In genomic region chr19:34517812-34518594, GRCm38 (mm10) we compare ENCODE assay signal across 15 mouse cellular contexts. TPM values are rescaled to one million over a fixed set of nuclear protein-coding genes. Genes with fewer than 3 reads are reported as not detected.
DNase-seq lines count a peak whose midpoint lies in the region; ATAC-seq lines count a peak whose summit lies in the region.
"Had no signal": no experiment of that assay in that cellular context is flagged by ENCODE, and none has a peak within 500 bp of the region (broad histone marks: within the 10 kb centered on the region; RNA-seq: fewer than 3 reads in every experiment).

No protein-coding gene starts in this region.

- WGBS in intestine, embryonic 16.5 days: 81% methylated on average over 13 of the region's 13 CpGs
- WGBS in forebrain, embryonic 15.5 days: 92% methylated on average over 13 of the region's 13 CpGs

- H3K36me3 ChIP-seq in intestine, embryonic 16.5 days (ENCODE audit: control insufficient read depth, insufficient read depth, low read length): no peaks in the 10 kb centered on the region
- no peaks in the 10 kb centered on the region for H3K36me3 ChIP-seq in forebrain, embryonic 15.5 days

- H3K4me1 ChIP-seq in intestine, embryonic 16.5 days (ENCODE audit: control insufficient read depth, insufficient read depth, low read length): no peaks in the 10 kb centered on the region; the same call in 1 of the 2 replicates
- no peaks in the 10 kb centered on the region for H3K4me1 ChIP-seq in forebrain, embryonic 15.5 days
- H3K4me1 ChIP-seq: embryonic facial prominence, embryonic 15.5 days; limb, embryonic 12.5 days; midbrain, embryonic 13.5 days had no signal

- ATAC-seq in cerebellum, adult (ENCODE audit: insufficient number of reproducible peaks, low FRiP score, low TSS enrichment): peak; percentile 45
- ATAC-seq in intestine, embryonic 16.5 days: peak; percentile 83
- no peak for ATAC-seq in forebrain, embryonic 15.5 days (replicated peaks)
- ATAC-seq: forebrain, postnatal 0 days; midbrain, embryonic 13.5 days had no signal

- no peak overlapping the region for H3K4me2 ChIP-seq in intestine, embryonic 16.5 days (ENCODE audit: low read depth, low read length)
- no peak overlapping the region for H3K4me2 ChIP-seq in forebrain, embryonic 15.5 days (replicated peaks)
- H3K4me2 ChIP-seq: embryonic facial prominence, embryonic 15.5 days; hindbrain, embryonic 14.5 days; limb, embryonic 12.5 days; midbrain, embryonic 13.5 days had no signal

- intact Hi-C loops in heart, postnatal 14 days (cut with DNase I): no loop called here

- no peak overlapping the region for H3K9ac ChIP-seq in intestine, embryonic 16.5 days (ENCODE audit: low read depth, low read length)
- H3K9ac ChIP-seq in forebrain, embryonic 15.5 days (replicated peaks): no peak overlapping the region
- H3K9ac ChIP-seq: embryonic facial prominence, embryonic 15.5 days; forebrain, postnatal 0 days; hindbrain, embryonic 14.5 days; limb, embryonic 12.5 days; midbrain, embryonic 13.5 days had no signal

- no peaks in the 10 kb centered on the region for H3K9me3 ChIP-seq in intestine, embryonic 16.5 days (ENCODE audit: control insufficient read depth, low read length)
- no peaks in the 10 kb centered on the region for H3K9me3 ChIP-seq in forebrain, embryonic 15.5 days
- H3K9me3 ChIP-seq: embryonic facial prominence, embryonic 15.5 days; limb, embryonic 12.5 days; midbrain, embryonic 13.5 days had no signal

- H3K27me3 ChIP-seq in intestine, embryonic 16.5 days (replicated peaks; ENCODE audit: control insufficient read depth, insufficient read depth, low read length): no peaks in the 10 kb centered on the region
- H3K27me3 ChIP-seq in forebrain, embryonic 15.5 days: no peaks in the 10 kb centered on the region
- H3K27me3 ChIP-seq: embryonic facial prominence, embryonic 15.5 days; limb, embryonic 12.5 days; midbrain, embryonic 13.5 days had no signal

- H3K4me3 ChIP-seq in intestine, embryonic 16.5 days (ENCODE audit: low read length): no peak overlapping the region
- no peak overlapping the region for H3K4me3 ChIP-seq in forebrain, embryonic 15.5 days
- H3K4me3 ChIP-seq: embryonic facial prominence, embryonic 15.5 days; limb, embryonic 12.5 days; midbrain, embryonic 13.5 days had no signal

- peak overlapping the region; percentile 65 for H3K27ac ChIP-seq in intestine, embryonic 16.5 days (ENCODE audit: low read length)
- H3K27ac ChIP-seq in forebrain, embryonic 15.5 days (replicated peaks): no peak overlapping the region
- H3K27ac ChIP-seq: embryonic facial prominence, embryonic 15.5 days; hindbrain, embryonic 14.5 days; limb, embryonic 12.5 days; midbrain, embryonic 13.5 days had no signal

- no peak for DNase-seq in cerebellum, postnatal 4 days (ENCODE audit: low spot score in 2 of 2)
- DNase-seq in ovary, adult 18-20 months (ENCODE audit: low spot score): peak; percentile 33
- DNase-seq in ovary, postnatal 10 days (ENCODE audit: low spot score): no peak
- DNase-seq in heart, postnatal 14 days: no peak
- DNase-seq in lung, postnatal 10 days: no peak
- DNase-seq: forebrain, postnatal 0 days; layer of hippocampus, adult 9-11 months had no signal

RNA-seq across cellular contexts. Expression of gene Lipa, which starts 9.3 kb away (rescaled TPM):
- polyA plus RNA-seq in intestine, embryonic 16.5 days (2015; fragmentation: Nextera tagmentation; extraction: Ambion mirVana): 39.9 and 42.2 TPM in 2 replicates
- 14.9 and 16.6 TPM in 2 replicates for polyA plus RNA-seq in forebrain, embryonic 15.5 days (2015; fragmentation: Nextera tagmentation; extraction: Ambion mirVana)
- total RNA-seq in heart, postnatal 14 days (2021): 10 to 100 TPM; 26.9 to 28.6 TPM

RNA-seq across cellular contexts. Expression of gene Ifit2, which starts 32.5 kb away (rescaled TPM):
- polyA plus RNA-seq in intestine, embryonic 16.5 days (2015; fragmentation: Nextera tagmentation; extraction: Ambion mirVana): 5.7 and 5.8 TPM in 2 replicates
- polyA plus RNA-seq in forebrain, embryonic 15.5 days (2015; fragmentation: Nextera tagmentation; extraction: Ambion mirVana): 8.0 TPM in 2 replicates
- total RNA-seq in heart, postnatal 14 days (2021): 1 to 10 TPM; 3.3 to 3.5 TPM

RNA-seq across cellular contexts. Expression of gene Ch25h, which starts 43.0 kb away (rescaled TPM):
- 3.6 and 4.0 TPM in 2 replicates for polyA plus RNA-seq in intestine, embryonic 16.5 days (2015; fragmentation: Nextera tagmentation; extraction: Ambion mirVana)
- 0.17 and 0.67 TPM in 2 replicates for polyA plus RNA-seq in forebrain, embryonic 15.5 days (2015; fragmentation: Nextera tagmentation; extraction: Ambion mirVana)
- total RNA-seq in heart, postnatal 14 days (2021): under 1 TPM in 1 of 2 experiments, not detected in 1; 0.27 TPM
- total RNA-seq: neutrophil, adult 5-6 weeks had no signal
